Mouse (Mus musculus): ENCODE measurements around the gene Eif3k. TPM values are rescaled to one million over a fixed set of nuclear protein-coding genes. Genes with fewer than 3 reads are reported as not detected.

Gene Eif3k
- total RNA-seq, 2 experiments from 2014 or later = 175 to 185 TPM

DNA sequence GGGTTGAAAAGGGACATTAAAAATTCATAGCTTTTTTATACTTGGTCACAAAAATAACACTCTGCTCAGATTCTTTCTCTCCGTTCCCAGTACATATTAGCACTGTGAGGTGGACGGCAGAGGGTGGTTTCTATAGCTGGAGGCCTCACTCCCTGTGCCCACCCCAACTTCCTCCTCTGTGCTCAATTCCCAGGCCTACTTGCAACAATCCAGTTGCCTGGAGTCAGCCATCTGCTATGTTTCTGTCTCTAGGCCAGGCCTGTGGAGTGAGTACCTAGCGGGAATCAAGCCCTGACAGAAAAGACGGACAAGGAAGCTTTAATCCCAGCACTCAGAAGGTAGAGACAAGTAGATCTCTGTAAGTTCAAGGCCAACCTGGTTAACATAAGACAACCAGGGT is 59.1 kb downstream of the Eif3k start:
- peak in 1 of 2 experiments; percentile 93 for DNase-seq (ENCODE audit: low spot score in 2 of 2)
- intact Hi-C loops (cut with DNase I) = loop anchor here (1.0 kb wide), 2 partner anchors 19 to 38 kb away; no protein-coding TSS in a partner anchor

- intact Hi-C loops (cut with DNase I) = loop anchor here (1.0 kb wide), 2 partner anchors 19 to 38 kb away; no protein-coding TSS in a partner anchor
Measured at GRCm38 (mm10) chr7:28921722-28922465, 59.8 kb downstream of the Eif3k start.

More at GRCm38 (mm10) chr7:28921722-28922465, 59.8 kb downstream of the Eif3k start:
- DNase-seq (ENCODE audit: low spot score in 2 of 2) = no peak

Other genes with a start within 250 kb of the Eif3k start
- gene Mrps12, start 240.0 kb downstream of the Eif3k start, total RNA-seq (2021) = 10 to 100 TPM; 60.3 to 67.4 TPM
- 10 to 100 TPM; 13.1 to 14.4 TPM for gene Sars2, start 239.9 kb downstream of the Eif3k start, total RNA-seq (2021)
- 1 to 10 TPM in 1 of 2 experiments, under 1 TPM in 1; 0.92 to 1.2 TPM for gene Ccer2, start 225.7 kb downstream of the Eif3k start, total RNA-seq (2021)
- 100 to 1,000 TPM; 151 to 166 TPM for gene Sirt2, start 215.1 kb downstream of the Eif3k start, total RNA-seq (2021)
- gene Nfkbib, start 214.4 kb downstream of the Eif3k start, total RNA-seq (2021) = 10 to 100 TPM; 34.2 to 37.7 TPM
- gene Rinl, start 192.9 kb downstream of the Eif3k start, total RNA-seq (2021) = 1 to 10 TPM; 2.4 to 2.9 TPM
- gene Hnrnpl, start 173.3 kb downstream of the Eif3k start, total RNA-seq (2021) = 100 to 1,000 TPM; 375 to 411 TPM
- gene Ech1, start 156.6 kb downstream of the Eif3k start, total RNA-seq (2021) = 10 to 100 TPM; 41.5 to 46.6 TPM
- gene Lgals4, start 148.0 kb downstream of the Eif3k start, total RNA-seq (2021) = 1 to 10 TPM; 2.2 to 2.7 TPM
- under 1 TPM in 1 of 2 experiments, not detected in 1; 0.50 TPM for gene Lgals7, start 118.0 kb downstream of the Eif3k start, total RNA-seq (2021)
- under 1 TPM; 0.32 to 0.66 TPM for gene Capn12, start 100.4 kb downstream of the Eif3k start, total RNA-seq (2021)
- 100 to 1,000 TPM; 190 to 202 TPM for gene Actn4, start 19.5 kb downstream of the Eif3k start, total RNA-seq (2021)
- 1 to 10 TPM; 1.7 to 1.8 TPM for gene Map4k1, start 186 bp upstream of the Eif3k start, total RNA-seq (2021)
- 1 to 10 TPM; 4.7 to 8.9 TPM for gene Ryr1, start 143.3 kb upstream of the Eif3k start, total RNA-seq (2021)
- 1 to 10 TPM; 1.1 to 1.8 TPM for gene Rasgrp4, start 153.0 kb upstream of the Eif3k start, total RNA-seq (2021)
- 10 to 100 TPM; 35.9 to 40.6 TPM for gene Fam98c, start 174.4 kb upstream of the Eif3k start, total RNA-seq (2021)
- gene Ggn, start 188.3 kb upstream of the Eif3k start, total RNA-seq (2021) = 1 to 10 TPM; 1.0 to 1.1 TPM
- gene Spred3, start 188.5 kb upstream of the Eif3k start, total RNA-seq (2021) = 10 to 100 TPM; 52.3 to 57.9 TPM
- 100 to 1,000 TPM; 137 to 145 TPM for gene Psmd8, start 198.8 kb upstream of the Eif3k start, total RNA-seq (2021)
- gene Catsperg1, start 232.2 kb upstream of the Eif3k start, total RNA-seq (2021) = under 1 TPM; 0.76 to 0.99 TPM

Data from left cerebral cortex, postnatal 25 days (tissue).